Mouse (Mus musculus): ENCODE measurements around the gene Sat1.

The Sat1 gene

GRCm38 (mm10) chrX:155167667-155168066 is 48.6 kb downstream of the Sat1 start:
- in situ Hi-C loops (cut with MboI, MseI), result no loop called here

- in situ Hi-C loops (cut with MboI, MseI), result no loop called here
Observed at GRCm38 (mm10) chrX:155166313-155166712, 49.9 kb downstream of the Sat1 start.

- in situ Hi-C loops (cut with MboI, MseI), result no loop called here
Observed at GRCm38 (mm10) chrX:155163553-155163952, 52.7 kb downstream of the Sat1 start.

Data from T-helper 2 cell (primary cell).